Mouse (Mus musculus) spleen, adult 2 months (tissue): Measurements from ENCODE around the gene Ms4a6c. TPM values are rescaled to one million over a fixed set of nuclear protein-coding genes. Genes with fewer than 3 reads are reported as not detected.
A peak's percentile ranks its signal among the peaks of the same experiment; 100 is the strongest.

Experiments used
- DNase-seq, 2 experiments: peaks; one replicate each; pipeline versions ENCODE4 v3.0.0 to v3.0.0-alpha.2; 2012 to 2021; ENCODE audit warnings: low spot score in 2 of 2, low read depth in 1 of 2
- H3K27ac ChIP-seq: fragments of 200-500 bp; 2 replicates; pipeline ENCODE4 v1.5.1; 2012; ENCODE audit warnings: low read length, inconsistent platforms; ENCODE audit not compliant: insufficient read depth
- H3K27me3 ChIP-seq: fragments of 200-500 bp; 2 replicates; pipeline ENCODE4 v1.6.1; 2012; ENCODE audit warnings: mild to moderate bottlenecking, moderate library complexity, low read length, inconsistent platforms; ENCODE audit not compliant: control insufficient read depth, insufficient read depth
- H3K36me3 ChIP-seq: fragments of 200-500 bp; 2 replicates; pipeline ENCODE4 v1.6.1; 2012; ENCODE audit warnings: mild to moderate bottlenecking, low read length, inconsistent platforms; ENCODE audit not compliant: control insufficient read depth, insufficient read depth
- H3K4me1 ChIP-seq: fragments of 200-500 bp; 2 replicates; pipeline ENCODE4 v1.6.1; 2011; ENCODE audit warnings: inconsistent platforms; ENCODE audit not compliant: control insufficient read depth, insufficient read depth, insufficient read length
- H3K4me3 ChIP-seq: fragments of 200-500 bp; 2 replicates; pipeline ENCODE4 v1.5.1; 2011; ENCODE audit warnings: mild to moderate bottlenecking, inconsistent platforms; ENCODE audit not compliant: insufficient read depth, insufficient read length; ENCODE audit errors: extremely low read depth
- CTCF ChIP-seq: fragments of 200-500 bp; IDR thresholded peaks from 2 replicates; pipeline ENCODE4 v1.5.1; 2011; ENCODE audit warnings: mild to moderate bottlenecking, inconsistent platforms; ENCODE audit not compliant: insufficient read depth, insufficient read length, insufficient replicate concordance; ENCODE audit errors: extremely low read depth
- POLR2A ChIP-seq: fragments of 200-500 bp; IDR thresholded peaks from 2 replicates; pipeline ENCODE4 v1.6.1; 2011; ENCODE audit warnings: low read depth, low read length, inconsistent platforms
- WGBS: fragments of 180-500 bp; shearing (Covaris S2); methylation state at CpG from one replicate; pipeline ENCODE4 v1.1.7; 2018; 5-methylcytosine and 5-hydroxymethylcytosine counted together
- polyA plus RNA-seq: library from polyadenylated mRNA; depleted of rRNA; stranded (reverse); fragments of >200 nt; gene quantifications from 2 replicates; pipeline ENCODE4 v1.2.3, GENCODE M21; 2012; rRNA removed

The Ms4a6c gene
- polyA plus RNA-seq, 1 experiment, result 12.2 TPM

DNA sequence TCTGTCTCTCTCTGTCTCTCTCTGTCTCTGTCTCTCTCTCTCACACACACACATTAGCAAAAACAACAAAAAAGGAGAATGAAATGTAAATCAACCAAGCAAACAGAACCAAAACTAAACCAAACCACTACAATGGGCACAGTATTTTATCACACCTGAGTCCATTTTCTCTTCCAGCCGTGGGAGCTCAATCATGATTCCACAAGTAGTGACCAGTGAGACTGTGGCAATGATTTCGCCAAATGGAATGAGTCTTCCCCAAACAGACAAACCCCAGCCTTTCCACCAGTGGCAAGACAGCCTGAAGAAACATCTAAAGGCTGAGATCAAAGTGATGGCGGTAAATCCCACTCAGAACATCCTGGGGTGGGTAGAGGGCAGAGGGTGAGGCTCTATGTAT is 51.0 kb downstream of the Ms4a6c start:
- Histone ChIP-seq H3K4me3 (peak overlapping the region; percentile 36), H3K27ac (peak overlapping the region; percentile 76), H3K27me3 (no peaks in the 10 kb centered on the region), H3K4me1 (peaks cover 11% of the 10 kb centered on the region), H3K36me3 (peaks cover 15% of the 10 kb centered on the region)
- no peak for DNase-seq
- 80% methylated on average over 3 of the region's 3 CpGs for WGBS
- TF ChIP-seq CTCF, result no peak
- no peak for TF ChIP-seq POLR2A

Other genes starting within 250 kb of the Ms4a6c start
- gene Ms4a12, start 236.9 kb upstream of the Ms4a6c start, polyA plus RNA-seq, result not detected in 2 replicates
- 28.9 and 38.4 TPM in 2 replicates for gene Ms4a1, start 203.1 kb upstream of the Ms4a6c start, polyA plus RNA-seq
- gene Ms4a5, start 185.5 kb upstream of the Ms4a6c start, polyA plus RNA-seq, result not detected in 2 replicates
- gene Ms4a14, start 154.9 kb upstream of the Ms4a6c start, polyA plus RNA-seq, result 0.15 and 0.48 TPM in 2 replicates
- gene Ms4a7, start 133.2 kb upstream of the Ms4a6c start, polyA plus RNA-seq, result 2.1 and 7.5 TPM in 2 replicates
- gene Ms4a4a, start 93.8 kb upstream of the Ms4a6c start, polyA plus RNA-seq, result 0.45 and 0.83 TPM in 2 replicates
- gene Ms4a4c, start 64.6 kb upstream of the Ms4a6c start, polyA plus RNA-seq, result 8.5 and 9.4 TPM in 2 replicates
- 44.9 and 62.0 TPM in 2 replicates for gene Ms4a4b, start 25.8 kb upstream of the Ms4a6c start, polyA plus RNA-seq
- gene Gm8369, start 16.6 kb downstream of the Ms4a6c start, polyA plus RNA-seq, result 35.9 and 38.1 TPM in 2 replicates
- 27.9 and 34.8 TPM in 2 replicates for gene Ms4a6b, start 47.1 kb downstream of the Ms4a6c start, polyA plus RNA-seq
- gene Ms4a4d, start 67.4 kb downstream of the Ms4a6c start, polyA plus RNA-seq, result 8.6 and 10.2 TPM in 2 replicates
- 2.1 and 3.9 TPM in 2 replicates for gene Ms4a6d, start 135.5 kb downstream of the Ms4a6c start, polyA plus RNA-seq
- 0.12 and 0.14 TPM in 2 replicates for gene Ms4a2, start 154.4 kb downstream of the Ms4a6c start, polyA plus RNA-seq
- gene Ms4a3, start 171.5 kb downstream of the Ms4a6c start, polyA plus RNA-seq, result 1.2 and 1.7 TPM in 2 replicates
- not detected in 2 replicates for gene Oosp2, start 191.2 kb downstream of the Ms4a6c start, polyA plus RNA-seq
- 2.2 and 2.5 TPM in 2 replicates for gene Oosp1, start 221.8 kb downstream of the Ms4a6c start, polyA plus RNA-seq
- not detected in 2 replicates for gene Oosp3, start 227.7 kb downstream of the Ms4a6c start, polyA plus RNA-seq